Mouse (Mus musculus) kidney, postnatal 36 days (tissue): ENCODE measurements around the gene Exoc3.

Source experiments
- DNase-seq, 2 experiments: peaks; one replicate each; pipeline ENCODE4 v3.0.0; 2021 to 2022; ENCODE audit warnings: mixed read lengths in 2 of 2

Exoc3 gene

GRCm38 (mm10) chr13:74138906-74139647 is 69.5 kb downstream of the Exoc3 start:
- peak; percentile 51 to 57 for DNase-seq

- peak; percentile 85 to 87 for DNase-seq
Observed at GRCm38 (mm10) chr13:74129909-74130308, 78.6 kb downstream of the Exoc3 start.

GRCm38 (mm10) chr13:74127571-74127970 is 81.0 kb downstream of the Exoc3 start:
- peak; percentile 75 to 77 for DNase-seq

GRCm38 (mm10) chr13:74122632-74123031 is 85.9 kb downstream of the Exoc3 start:
- peak in 1 of 2 experiments; percentile 60 for DNase-seq

GRCm38 (mm10) chr13:74121795-74122330 is 86.7 kb downstream of the Exoc3 start:
- DNase-seq, result no peak

GRCm38 (mm10) chr13:74121141-74121602 is 87.4 kb downstream of the Exoc3 start, which contains the start of gene Slc9a3:
Slc9a3 (plus strand) TSS chr13:74121457.
- DNase-seq, result peak; percentile 76 to 82
